Mouse (Mus musculus): ENCODE measurements around the gene Clcn2. TPM values are rescaled to one million over a fixed set of nuclear protein-coding genes. Genes with fewer than 3 reads are reported as not detected.

Clcn2 gene
- polyA plus RNA-seq, 1 experiment: 8.5 TPM

DNA sequence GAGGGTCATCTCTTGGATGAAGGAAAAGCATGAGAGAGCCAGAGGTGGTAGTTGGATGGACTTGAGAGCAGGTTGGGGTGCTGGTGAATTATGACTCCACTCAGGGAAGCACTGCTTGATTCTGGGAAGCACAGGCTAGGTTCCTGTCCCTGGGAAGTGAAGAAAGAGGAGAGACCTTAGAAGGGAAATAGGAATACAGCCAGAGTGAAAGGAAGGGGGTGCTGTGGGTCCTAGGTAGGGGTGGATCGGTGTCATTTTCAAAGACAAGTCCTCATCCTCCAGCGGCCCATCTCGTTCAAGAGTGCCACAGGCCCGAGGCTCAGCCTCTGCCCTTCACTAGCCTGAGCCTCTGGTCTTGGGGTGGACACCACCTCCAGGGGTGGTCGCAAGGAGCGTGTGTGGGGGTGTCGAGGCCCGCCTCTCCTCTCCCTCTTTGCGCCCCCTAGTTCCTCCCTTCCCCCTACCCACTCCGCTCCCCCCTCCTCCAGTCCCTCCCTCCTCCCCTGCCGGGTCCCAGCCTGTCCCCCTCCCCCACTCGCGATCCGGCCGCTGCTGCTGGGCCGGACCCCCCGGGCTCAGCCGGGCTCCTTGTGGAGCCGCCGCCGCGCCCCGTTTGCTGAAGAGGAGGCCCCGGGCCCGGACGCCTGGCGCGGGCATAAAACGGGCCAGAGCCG, 14.8 kb upstream of the Clcn2 start:
- H3K4me3 ChIP-seq (ENCODE audit: extremely low read depth, insufficient read depth, insufficient read length): peak overlapping the region; percentile 35; the same call in 1 of the 2 replicates
- DNase-seq (ENCODE audit: low read depth in 1 of 2, low spot score in 2 of 2): no peak
- H3K27ac ChIP-seq (ENCODE audit: insufficient read depth, low read length): no peak overlapping the region

DNA sequence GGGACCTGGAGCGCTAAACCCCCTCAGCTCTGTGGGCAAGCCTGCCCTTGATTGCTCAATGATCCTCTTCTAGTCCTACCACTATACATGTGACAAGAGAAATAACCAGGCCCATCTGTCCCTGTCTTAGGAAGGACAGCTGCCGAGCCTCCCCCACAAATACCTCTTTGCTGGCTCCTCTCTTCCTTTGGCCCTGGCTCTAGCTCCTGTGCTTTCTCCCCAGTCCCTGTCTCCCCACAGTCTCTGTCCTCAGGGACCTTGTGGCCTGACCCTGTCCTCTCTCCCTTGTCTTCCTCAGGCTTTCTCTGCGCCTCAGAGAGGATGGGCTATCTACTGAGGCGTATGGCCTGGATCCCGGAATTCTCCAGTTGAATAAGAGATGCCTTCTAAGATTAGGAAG, 14.1 kb upstream of the Clcn2 start:
- 78% methylated on average over 5 of the region's 5 CpGs for WGBS
- H3K27me3 ChIP-seq (ENCODE audit: control insufficient read depth, insufficient read depth, low read length): peaks cover 21% of the 10 kb centered on the region

More for the DNA sequence above, 14.8 kb upstream of the Clcn2 start:
- H3K4me1 ChIP-seq (ENCODE audit: control insufficient read depth, insufficient read depth, insufficient read length): no peaks in the 10 kb centered on the region; the same call in 1 of the 2 replicates
- H3K27me3 ChIP-seq (ENCODE audit: control insufficient read depth, insufficient read depth, low read length): peaks cover 21% of the 10 kb centered on the region
- no peaks in the 10 kb centered on the region for H3K36me3 ChIP-seq (ENCODE audit: control insufficient read depth, insufficient read depth, low read length)
- TF ChIP-seq CTCF (IDR thresholded peaks at IDR 0.05; ENCODE audit: extremely low read depth, insufficient read depth, insufficient read length, insufficient replicate concordance): no peak
- no peak for TF ChIP-seq POLR2A (IDR thresholded peaks at IDR 0.05; ENCODE audit: low read depth, low read length)
- 7% methylated on average over 11 of the region's 30 CpGs for WGBS

DNA sequence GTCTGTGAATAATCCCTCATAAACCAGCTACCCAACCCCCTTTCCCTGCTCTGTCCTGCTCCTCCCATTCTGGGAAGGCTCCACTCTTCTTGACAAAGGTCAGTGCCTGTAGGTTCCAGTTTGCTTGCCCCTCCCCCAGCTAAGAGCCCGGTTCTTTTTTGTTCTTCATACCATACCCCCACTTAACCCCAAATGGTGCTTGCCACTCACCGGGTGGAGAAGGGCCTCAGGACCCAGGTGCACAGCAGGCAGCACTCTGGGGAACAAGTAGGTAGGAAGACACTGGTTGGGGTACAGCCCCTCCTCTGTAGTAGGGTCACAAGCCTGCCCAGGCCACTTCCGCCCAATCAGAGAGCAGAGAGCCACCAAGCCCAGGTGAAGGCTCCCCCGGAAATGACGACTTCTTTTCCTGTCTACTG, 12.8 kb upstream of the Clcn2 start:
- TF ChIP-seq CTCF (IDR thresholded peaks at IDR 0.05; ENCODE audit: extremely low read depth, insufficient read depth, insufficient read length, insufficient replicate concordance) (no peak), POLR2A (IDR thresholded peaks at IDR 0.05; ENCODE audit: low read depth, low read length) (no peak)
- no peak for DNase-seq (ENCODE audit: low read depth in 1 of 2, low spot score in 2 of 2)
- Histone ChIP-seq H3K27me3 (ENCODE audit: control insufficient read depth, insufficient read depth, low read length) (peaks cover 20% of the 10 kb centered on the region), H3K4me3 (ENCODE audit: extremely low read depth, insufficient read depth, insufficient read length) (no peak overlapping the region), H3K27ac (ENCODE audit: insufficient read depth, low read length) (no peak overlapping the region), H3K36me3 (ENCODE audit: control insufficient read depth, insufficient read depth, low read length) (no peaks in the 10 kb centered on the region), H3K4me1 (ENCODE audit: control insufficient read depth, insufficient read depth, insufficient read length) (no peaks in the 10 kb centered on the region; the same call in 1 of the 2 replicates)
- 45% methylated on average over 5 of the region's 5 CpGs for WGBS

More for the DNA sequence above, 14.1 kb upstream of the Clcn2 start:
- no peak overlapping the region for H3K27ac ChIP-seq (ENCODE audit: insufficient read depth, low read length)
- DNase-seq (ENCODE audit: low read depth in 1 of 2, low spot score in 2 of 2): no peak
- H3K4me1 ChIP-seq (ENCODE audit: control insufficient read depth, insufficient read depth, insufficient read length): no peaks in the 10 kb centered on the region; the same call in 1 of the 2 replicates
- H3K36me3 ChIP-seq (ENCODE audit: control insufficient read depth, insufficient read depth, low read length): no peaks in the 10 kb centered on the region
- TF ChIP-seq POLR2A (IDR thresholded peaks at IDR 0.05; ENCODE audit: low read depth, low read length) (no peak), CTCF (IDR thresholded peaks at IDR 0.05; ENCODE audit: extremely low read depth, insufficient read depth, insufficient read length, insufficient replicate concordance) (no peak)
- H3K4me3 ChIP-seq (ENCODE audit: extremely low read depth, insufficient read depth, insufficient read length): no peak overlapping the region

DNA sequence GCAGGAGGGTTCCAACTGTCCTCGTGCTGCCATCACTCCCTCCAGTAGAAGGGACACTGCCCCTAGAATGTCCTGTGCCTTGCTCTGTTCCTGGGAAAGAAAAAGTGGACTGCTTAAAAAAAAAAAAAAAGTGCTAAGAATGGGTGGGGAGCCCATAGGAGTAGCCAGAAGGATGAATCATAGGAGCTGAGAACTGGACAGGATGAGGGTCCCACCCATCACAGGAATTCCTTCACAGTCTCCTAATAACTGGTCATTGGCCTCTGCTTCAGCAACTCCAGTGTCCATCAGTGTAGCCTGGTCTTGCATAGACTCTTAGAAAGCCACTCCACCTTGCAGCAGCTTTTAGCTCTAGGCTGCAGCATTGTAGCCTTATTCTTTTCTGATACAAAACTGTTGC, 8.8 kb upstream of the Clcn2 start:
- no peak overlapping the region for H3K27ac ChIP-seq (ENCODE audit: insufficient read depth, low read length)
- DNase-seq (ENCODE audit: low read depth in 1 of 2, low spot score in 2 of 2): no peak
- no peak for TF ChIP-seq POLR2A (IDR thresholded peaks at IDR 0.05; ENCODE audit: low read depth, low read length)
- no peak for TF ChIP-seq CTCF (IDR thresholded peaks at IDR 0.05; ENCODE audit: extremely low read depth, insufficient read depth, insufficient read length, insufficient replicate concordance)
- no peaks in the 10 kb centered on the region for H3K4me1 ChIP-seq (ENCODE audit: control insufficient read depth, insufficient read depth, insufficient read length)
- no peak overlapping the region for H3K4me3 ChIP-seq (ENCODE audit: extremely low read depth, insufficient read depth, insufficient read length)
- no peaks in the 10 kb centered on the region; the same call in 1 of the 2 replicates for H3K36me3 ChIP-seq (ENCODE audit: control insufficient read depth, insufficient read depth, low read length)
- H3K27me3 ChIP-seq (ENCODE audit: control insufficient read depth, insufficient read depth, low read length): no peaks in the 10 kb centered on the region; the same call in 1 of the 2 replicates
- WGBS: 64% methylated on average over 1 of the region's 1 CpGs

DNA sequence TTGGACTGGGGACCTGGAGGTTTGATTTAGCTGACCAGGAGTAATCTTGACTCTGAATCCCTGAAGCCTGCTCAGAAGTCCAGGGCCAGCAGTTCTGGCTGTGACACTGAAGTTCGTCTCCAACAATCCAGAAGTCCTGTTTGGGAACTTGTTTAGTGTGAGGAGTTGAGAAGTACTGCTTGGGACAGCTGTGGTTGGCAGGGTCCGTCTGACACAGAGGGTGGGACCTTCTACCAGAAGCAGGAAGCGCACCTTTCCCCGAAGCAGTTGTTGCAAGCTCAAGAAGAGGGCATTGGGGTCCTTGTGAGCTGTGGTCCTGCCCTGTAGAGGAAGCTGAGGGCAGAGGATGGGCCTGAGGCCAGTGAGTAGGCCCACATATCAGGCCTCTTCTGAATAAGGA, 8.2 kb upstream of the Clcn2 start:
- no peak for TF ChIP-seq POLR2A (IDR thresholded peaks at IDR 0.05; ENCODE audit: low read depth, low read length)
- no peak for TF ChIP-seq CTCF (IDR thresholded peaks at IDR 0.05; ENCODE audit: extremely low read depth, insufficient read depth, insufficient read length, insufficient replicate concordance)
- Histone ChIP-seq H3K36me3 (ENCODE audit: control insufficient read depth, insufficient read depth, low read length) (no peaks in the 10 kb centered on the region; the same call in 1 of the 2 replicates), H3K27me3 (ENCODE audit: control insufficient read depth, insufficient read depth, low read length) (no peaks in the 10 kb centered on the region; the same call in 1 of the 2 replicates), H3K4me1 (ENCODE audit: control insufficient read depth, insufficient read depth, insufficient read length) (no peaks in the 10 kb centered on the region), H3K4me3 (ENCODE audit: extremely low read depth, insufficient read depth, insufficient read length) (no peak overlapping the region), H3K27ac (ENCODE audit: insufficient read depth, low read length) (no peak overlapping the region)
- 67% methylated on average over 4 of the region's 4 CpGs for WGBS
- no peak for DNase-seq (ENCODE audit: low read depth in 1 of 2, low spot score in 2 of 2)

DNA sequence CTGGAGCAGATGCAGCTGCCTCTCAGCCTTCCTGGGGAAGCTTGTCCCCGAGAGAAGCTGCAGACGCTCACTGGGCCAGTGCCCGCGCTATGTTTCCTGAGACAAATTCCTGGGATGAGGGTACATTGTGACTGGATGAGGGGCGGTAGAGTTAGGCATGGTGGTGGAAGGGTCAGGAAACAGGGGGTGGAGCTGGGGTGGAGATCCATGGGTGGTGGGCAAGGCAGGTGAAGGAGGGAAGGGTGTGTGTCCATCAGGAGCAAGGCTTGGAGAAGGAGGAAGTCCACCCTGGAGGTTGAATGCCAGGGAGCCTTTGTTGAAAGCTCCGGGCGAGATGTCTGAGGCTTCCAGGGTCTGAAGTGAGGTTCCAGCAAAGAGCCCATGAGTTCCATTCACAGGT, 7.8 kb upstream of the Clcn2 start:
- H3K4me1 ChIP-seq (ENCODE audit: control insufficient read depth, insufficient read depth, insufficient read length): no peaks in the 10 kb centered on the region
- no peak overlapping the region for H3K4me3 ChIP-seq (ENCODE audit: extremely low read depth, insufficient read depth, insufficient read length)
- WGBS: 88% methylated on average over 7 of the region's 7 CpGs
- peaks cover 2% of the 10 kb centered on the region for H3K36me3 ChIP-seq (ENCODE audit: control insufficient read depth, insufficient read depth, low read length)
- H3K27me3 ChIP-seq (ENCODE audit: control insufficient read depth, insufficient read depth, low read length): no peaks in the 10 kb centered on the region
- no peak overlapping the region for H3K27ac ChIP-seq (ENCODE audit: insufficient read depth, low read length)
- TF ChIP-seq POLR2A (IDR thresholded peaks at IDR 0.05; ENCODE audit: low read depth, low read length) (no peak), CTCF (IDR thresholded peaks at IDR 0.05; ENCODE audit: extremely low read depth, insufficient read depth, insufficient read length, insufficient replicate concordance) (no peak)
- no peak for DNase-seq (ENCODE audit: low read depth in 1 of 2, low spot score in 2 of 2)

DNA sequence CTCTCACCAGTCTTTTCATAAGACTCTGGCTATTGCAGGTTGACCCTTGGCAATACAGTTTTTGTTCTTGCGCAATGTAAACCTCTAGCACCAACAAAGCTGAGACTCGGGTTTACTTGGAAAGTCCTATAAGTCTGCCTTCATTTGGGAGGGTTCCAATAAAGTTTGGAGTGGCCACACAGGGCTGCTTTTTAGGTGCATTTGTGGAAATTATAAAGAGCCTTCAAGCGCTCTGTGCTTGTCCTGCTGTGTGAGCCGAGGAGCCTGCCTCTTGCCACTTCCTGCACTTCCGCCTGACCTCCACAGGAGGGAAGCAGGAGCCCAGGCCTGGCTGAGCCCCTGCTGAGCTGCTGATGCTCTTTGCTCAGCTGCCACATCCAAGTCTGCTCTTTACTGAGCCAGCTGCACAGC, 6.8 kb upstream of the Clcn2 start:
- Histone ChIP-seq H3K27ac (ENCODE audit: insufficient read depth, low read length) (no peak overlapping the region), H3K36me3 (ENCODE audit: control insufficient read depth, insufficient read depth, low read length) (peaks cover 2% of the 10 kb centered on the region), H3K27me3 (ENCODE audit: control insufficient read depth, insufficient read depth, low read length) (no peaks in the 10 kb centered on the region), H3K4me1 (ENCODE audit: control insufficient read depth, insufficient read depth, insufficient read length) (no peaks in the 10 kb centered on the region), H3K4me3 (ENCODE audit: extremely low read depth, insufficient read depth, insufficient read length) (no peak overlapping the region)
- 38% methylated on average over 5 of the region's 5 CpGs for WGBS
- DNase-seq (ENCODE audit: low read depth in 1 of 2, low spot score in 2 of 2): no peak
- peak; percentile 37; the same call in 1 of the 2 replicates for TF ChIP-seq CTCF (IDR thresholded peaks at IDR 0.05; ENCODE audit: extremely low read depth, insufficient read depth, insufficient read length, insufficient replicate concordance)
- TF ChIP-seq POLR2A (IDR thresholded peaks at IDR 0.05; ENCODE audit: low read depth, low read length): no peak

Data from spleen, adult 2 months (tissue).